Mouse (Mus musculus) heart, postnatal 14 days (tissue): ENCODE data around the gene Ppef1. TPM values are rescaled to one million over a fixed set of nuclear protein-coding genes. Genes with fewer than 3 reads are reported as not detected.
"Not testable (repeated sequence)": the region's sequence is repeated elsewhere in the genome, so short reads cannot be mapped to it uniquely, and the experiment has no call there.

ENCODE experiments used
- DNase-seq, 2 experiments: peaks; one replicate each; pipeline ENCODE4 v3.0.0; 2021 to 2022
- intact Hi-C: fragments of 180-260 bp; cut with DNase I; formaldehyde crosslinking; loops from one replicate; pipeline ENCODE4 v1.15.1; 2025
- long read RNA-seq, 2 experiments: library from polyadenylated mRNA; stranded (forward); transcript quantifications; one replicate each; pipeline ENCODE4 v2.0.0; 2021
- total RNA-seq, 2 experiments: library from RNA; stranded (reverse); gene quantifications; 2 replicates each; pipeline ENCODE4 v1.2.3; 2021

Ppef1 gene
- not detected for total RNA-seq
- long read RNA-seq, experiment 1 = 0 reads
- long read RNA-seq, experiment 2 = 0 reads

GRCm38 (mm10) chrX:160735650-160736049 lies at the start of gene Ppef1:
Gene Ppef1 (minus strand): TSS chrX:160735765.
- no peak for DNase-seq
- intact Hi-C loops = no loop called here

DNA sequence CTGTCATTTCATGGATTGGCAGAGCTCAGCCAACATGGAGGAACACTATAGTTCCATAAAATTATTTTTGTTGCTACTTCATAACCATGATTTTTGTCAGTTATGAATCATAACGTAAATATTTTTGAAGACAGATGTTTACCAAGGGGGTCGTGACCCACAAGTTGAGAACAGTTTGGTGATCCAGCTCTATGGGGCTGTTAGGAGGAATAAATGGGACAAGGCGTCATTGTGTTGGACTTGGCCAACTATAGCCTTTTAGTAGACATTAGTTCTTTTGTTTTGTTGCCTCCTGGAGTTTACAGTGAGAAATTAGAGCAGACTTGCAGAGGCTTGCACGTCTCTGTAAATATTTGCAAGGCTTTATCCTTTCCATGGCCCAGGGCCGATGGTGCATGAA lies 46.7 kb upstream of the Ppef1 start:
- intact Hi-C loops = no loop called here
- DNase-seq = no peak

- intact Hi-C loops = no loop called here
- no peak for DNase-seq
Measured at GRCm38 (mm10) chrX:160773033-160773432, 37.5 kb upstream of the Ppef1 start.

GRCm38 (mm10) chrX:160769622-160770021 lies 34.1 kb upstream of the Ppef1 start:
- DNase-seq = not testable (repeated sequence)
- intact Hi-C loops = loop anchor here (5.0 to 10.0 kb wide), 3 partner anchors 185 to 632 kb away; partner anchors contain the start of gene Pdha1

DNA sequence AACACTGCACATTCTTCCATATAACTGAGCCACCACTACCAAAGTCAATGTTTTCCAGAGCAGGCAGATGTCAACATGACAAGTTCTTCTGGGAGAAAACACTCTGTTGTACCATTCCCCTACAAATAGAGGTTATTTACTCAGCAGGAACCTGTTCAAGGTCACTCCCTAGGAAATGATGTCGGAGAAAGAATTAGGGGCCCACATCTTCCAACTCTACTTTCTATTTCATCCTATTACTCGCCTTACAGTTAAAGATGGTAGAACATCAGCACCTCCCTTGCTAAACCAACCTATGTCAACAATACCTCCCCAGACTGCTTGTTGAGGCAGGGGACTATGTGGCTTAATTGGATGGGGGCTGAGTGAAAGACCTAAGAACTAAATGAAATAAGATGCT lies 32.1 kb upstream of the Ppef1 start, which contains the start of gene Rs1:
Gene Rs1, plus strand, starts transcription at position 301 of the 400 bp plus-strand sequence.
- no peak for DNase-seq
- intact Hi-C loops = loop anchor here (5.0 to 10.0 kb wide), 3 partner anchors 183 to 630 kb away; partner anchors contain the start of gene Pdha1

- intact Hi-C loops = loop anchor here (5.0 to 10.0 kb wide), 3 partner anchors 181 to 629 kb away; partner anchors contain the start of gene Pdha1
- DNase-seq = no peak
Measured at GRCm38 (mm10) chrX:160766233-160766616, 30.7 kb upstream of the Ppef1 start.

DNA sequence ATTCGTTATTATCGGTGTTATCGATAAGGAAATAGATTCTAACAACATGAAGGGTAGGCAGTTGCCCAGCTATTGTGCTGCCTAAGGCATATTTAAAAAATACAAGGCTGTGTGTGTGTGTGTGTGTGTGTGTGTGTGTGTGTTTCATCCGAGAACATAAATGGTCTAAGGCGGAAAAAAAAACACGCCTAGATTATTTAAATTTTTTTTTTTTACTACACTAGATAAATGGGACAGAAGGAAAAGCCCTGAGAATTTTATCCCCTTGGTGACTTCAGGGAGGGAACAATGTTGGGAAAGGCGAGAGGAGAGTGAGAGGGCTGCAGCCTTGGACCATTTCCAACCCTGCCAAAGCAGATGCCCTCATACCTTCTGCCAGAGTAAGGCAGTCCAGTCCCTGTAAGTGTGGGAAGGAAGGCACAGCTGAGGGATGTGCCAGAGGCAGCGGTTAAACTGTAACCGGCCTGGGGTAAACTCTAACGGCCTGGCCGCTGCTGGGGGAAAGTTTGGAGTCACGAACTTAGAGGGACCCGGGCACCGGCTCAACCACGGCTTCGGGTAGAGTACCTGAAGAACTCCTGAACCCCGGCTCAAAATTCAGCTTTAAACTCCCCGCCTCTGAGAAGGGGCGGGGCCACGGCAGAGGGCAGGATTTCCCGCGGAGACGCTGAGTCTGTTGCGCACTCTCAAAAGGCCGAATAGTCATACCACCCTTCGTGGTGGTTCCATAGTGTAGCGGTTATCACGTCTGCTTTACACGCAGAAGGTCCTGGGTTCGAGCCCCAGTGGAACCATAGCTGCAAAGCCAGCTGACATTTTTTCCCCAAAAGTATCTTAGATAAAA lies 30.0 kb upstream of the Ppef1 start:
- peak; percentile 90 to 95 for DNase-seq
- intact Hi-C loops = loop anchor here (5.0 to 10.0 kb wide), 3 partner anchors 181 to 628 kb away; partner anchors contain the start of gene Pdha1

DNA sequence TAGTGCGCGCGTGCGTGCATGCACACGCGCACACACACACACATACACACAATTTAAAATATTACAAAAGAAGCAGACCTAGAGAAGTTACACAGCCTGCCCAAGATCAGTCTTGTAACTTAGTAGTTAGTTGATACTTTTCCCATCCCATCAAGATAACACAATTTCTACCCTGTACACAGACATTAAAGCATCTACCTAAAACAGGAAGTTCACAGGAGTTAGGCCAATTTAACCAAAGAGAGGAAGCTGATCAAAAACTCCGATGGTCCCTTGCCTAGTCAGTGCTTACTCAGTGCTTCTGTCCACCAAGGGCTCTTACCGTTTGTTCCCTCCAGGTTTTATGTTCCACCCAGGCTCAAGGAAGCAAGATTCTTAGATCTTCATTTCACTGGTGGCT lies 15.2 kb upstream of the Ppef1 start:
- DNase-seq = no peak
- intact Hi-C loops = no loop called here

GRCm38 (mm10) chrX:160748653-160749052 lies 13.1 kb upstream of the Ppef1 start:
- no peak for DNase-seq
- intact Hi-C loops = no loop called here

DNA sequence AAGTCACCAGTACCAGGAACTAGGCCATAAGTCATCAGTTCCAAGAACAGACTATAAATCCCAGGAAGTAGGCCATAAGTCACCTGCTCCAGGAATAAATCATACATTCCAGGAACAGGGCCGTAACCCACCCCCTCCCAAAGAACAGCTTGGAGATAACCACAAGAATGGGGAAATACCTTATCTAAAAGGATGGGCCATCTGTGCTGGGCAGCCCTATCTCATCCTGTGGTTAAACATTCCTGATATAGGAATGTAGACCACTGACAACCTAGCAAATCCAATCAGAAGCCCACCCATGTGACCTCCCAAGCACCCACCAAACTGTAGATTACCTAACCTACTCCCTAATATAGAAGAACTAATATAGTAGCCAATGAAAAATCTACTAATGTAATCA lies 9.8 kb upstream of the Ppef1 start:
- intact Hi-C loops = no loop called here
- DNase-seq = no peak

DNA sequence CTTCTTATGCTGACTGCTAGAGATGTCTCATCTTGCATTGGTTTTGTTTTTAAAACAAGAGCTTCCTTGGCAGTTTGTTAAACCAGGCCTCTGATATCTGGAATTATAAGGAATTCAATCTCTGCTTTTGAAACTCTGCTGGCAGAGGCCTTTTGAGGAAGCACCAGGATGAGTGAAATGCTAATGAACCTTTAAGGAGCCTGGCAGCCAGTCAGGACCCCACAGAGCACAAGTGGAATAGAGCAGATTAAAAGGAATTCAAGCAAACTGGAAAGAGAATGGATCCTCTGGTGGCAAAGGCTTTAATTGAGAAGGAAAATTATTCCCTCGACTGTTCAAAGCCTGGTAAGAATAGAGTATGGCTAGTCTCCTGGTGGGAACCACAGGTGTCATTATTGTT lies 36.4 kb downstream of the Ppef1 start:
- DNase-seq = no peak
- intact Hi-C loops = no loop called here

GRCm38 (mm10) chrX:160691559-160691958 lies 44.0 kb downstream of the Ppef1 start:
- intact Hi-C loops = no loop called here

GRCm38 (mm10) chrX:160690094-160690493 lies 45.5 kb downstream of the Ppef1 start:
- intact Hi-C loops = no loop called here
- DNase-seq = no peak

More at GRCm38 (mm10) chrX:160691559-160691958, 44.0 kb downstream of the Ppef1 start:
- DNase-seq = no peak

- intact Hi-C loops = no loop called here
- no peak for DNase-seq
Measured at GRCm38 (mm10) chrX:160669992-160670391, 65.6 kb downstream of the Ppef1 start.

DNA sequence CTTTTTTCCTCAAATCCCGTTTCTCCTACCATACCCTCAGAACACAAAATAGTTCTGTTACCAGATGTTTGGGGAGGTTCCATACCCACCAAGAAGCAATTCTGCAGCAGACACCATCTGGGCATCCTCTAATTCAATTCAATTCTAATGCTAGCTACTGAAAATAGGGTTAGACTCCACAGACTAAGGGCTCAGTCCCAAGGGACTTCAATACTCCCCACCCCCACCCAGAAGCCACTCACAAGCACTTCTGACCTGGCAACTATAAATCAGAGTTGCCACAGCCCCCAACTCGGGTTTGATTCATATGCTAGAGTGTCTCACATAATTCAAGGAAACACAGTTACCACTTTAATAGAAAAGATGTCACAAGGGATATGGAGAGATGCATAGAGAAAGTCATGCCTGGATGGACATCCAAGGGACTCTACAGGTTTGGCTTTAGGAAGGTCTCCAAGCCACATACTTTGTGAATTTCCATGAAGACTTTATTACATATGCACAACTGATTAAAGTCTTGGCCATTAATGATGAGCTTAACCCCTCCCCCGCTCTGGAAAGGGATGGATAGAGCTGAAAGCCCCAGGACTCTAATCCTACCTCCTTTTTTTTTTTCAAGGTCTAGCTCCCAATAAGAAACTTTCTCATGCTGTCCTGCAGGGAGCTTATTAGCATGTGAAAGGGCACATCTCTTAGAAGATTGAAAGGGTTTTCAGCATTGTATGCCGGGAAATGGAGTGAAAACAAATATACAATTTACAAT lies 124.5 kb downstream of the Ppef1 start:
- intact Hi-C loops = no loop called here
- no peak for DNase-seq

DNA sequence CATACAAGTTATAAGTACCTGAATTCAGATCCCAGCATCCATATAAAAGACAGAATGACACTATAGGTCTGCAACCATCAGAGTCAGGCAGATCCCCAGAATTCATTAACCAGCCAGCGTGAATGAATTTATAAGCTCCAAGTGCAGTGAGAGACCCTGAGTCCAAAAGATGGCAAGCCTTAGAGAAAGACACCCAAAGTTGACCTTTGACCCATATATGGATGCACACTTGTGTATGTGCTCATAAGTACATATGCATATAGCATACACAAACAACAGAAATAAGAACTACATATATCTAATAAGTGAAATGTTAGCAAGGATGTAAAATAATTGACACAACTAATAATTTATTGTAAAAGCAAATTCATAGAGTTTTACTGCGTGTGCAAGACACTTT lies 125.1 kb downstream of the Ppef1 start:
- DNase-seq = no peak
- intact Hi-C loops = no loop called here

- DNase-seq = peak; percentile 27 to 48
- intact Hi-C loops = no loop called here
Measured at GRCm38 (mm10) chrX:160609849-160610248, 125.7 kb downstream of the Ppef1 start.

GRCm38 (mm10) chrX:160603981-160604541 lies 131.5 kb downstream of the Ppef1 start:
- intact Hi-C loops = no loop called here
- DNase-seq = peak in 1 of 2 experiments; percentile 8

DNA sequence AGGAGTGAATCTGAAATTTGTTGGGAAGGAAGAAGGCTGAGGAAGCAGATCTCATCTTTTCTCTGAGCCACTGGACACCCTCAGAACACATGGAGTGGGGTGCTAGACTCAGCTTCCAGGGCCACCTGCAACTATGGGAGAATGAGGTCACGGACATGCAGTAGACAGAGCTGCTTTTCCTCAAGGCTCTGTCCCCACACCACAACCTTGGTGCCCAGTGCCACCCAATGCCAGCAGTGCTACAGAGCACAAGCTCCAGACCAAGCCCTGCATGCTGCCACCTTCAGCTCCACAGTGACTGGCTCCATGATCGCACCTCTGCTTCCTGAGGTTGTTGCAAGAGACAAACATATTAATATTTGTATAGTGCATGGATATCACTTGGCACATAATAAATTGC lies 132.2 kb downstream of the Ppef1 start:
- DNase-seq = no peak
- intact Hi-C loops = no loop called here

DNA sequence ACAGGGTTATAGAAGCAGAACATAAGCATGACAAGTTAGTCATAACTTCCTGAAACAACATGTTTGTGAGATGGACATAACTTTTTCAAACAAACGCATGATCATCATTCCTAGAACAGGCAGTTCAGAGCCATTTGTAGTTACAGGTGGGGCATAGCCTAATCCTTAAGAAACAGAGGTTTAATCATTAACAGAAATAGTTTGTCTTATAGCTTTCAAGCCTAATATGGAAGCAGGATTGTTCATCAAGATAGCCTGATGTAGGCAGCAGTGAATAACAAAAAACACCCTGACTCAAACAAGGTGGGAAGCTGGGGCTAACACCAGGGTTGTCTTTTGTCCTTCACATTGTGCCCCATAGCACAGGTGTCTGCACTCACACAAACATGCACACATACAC lies 132.8 kb downstream of the Ppef1 start:
- intact Hi-C loops = no loop called here
- no peak for DNase-seq

GRCm38 (mm10) chrX:160601053-160601452 lies 134.5 kb downstream of the Ppef1 start:
- peak in 1 of 2 experiments; percentile 45 for DNase-seq
- intact Hi-C loops = no loop called here
